Mouse (Mus musculus): ENCODE data around the gene Taok3. TPM values are rescaled to one million over a fixed set of nuclear protein-coding genes. Genes with fewer than 3 reads are reported as not detected.

The Taok3 gene
- polyA plus RNA-seq, 1 experiment = 6.6 TPM

DNA sequence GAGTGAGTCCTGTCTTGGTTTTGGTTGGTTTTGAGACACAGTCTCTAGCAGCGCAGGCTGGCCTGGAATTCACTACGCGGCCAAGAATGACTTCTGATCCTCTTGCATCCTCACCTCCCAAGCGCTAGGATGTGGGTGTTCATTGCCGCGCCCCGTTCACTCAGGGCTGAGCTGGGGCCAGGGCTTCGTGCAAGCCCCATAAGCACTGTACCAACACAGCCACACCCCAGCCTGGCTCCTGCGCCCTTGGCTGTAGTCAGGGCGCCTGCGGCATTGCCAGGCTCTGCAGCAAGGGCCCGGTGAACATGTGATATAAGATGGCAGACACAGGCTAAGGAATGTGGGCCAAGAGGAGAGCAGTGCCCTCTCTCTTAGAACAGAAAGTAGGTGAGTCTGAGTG is 149.5 kb downstream of the Taok3 start:
- Histone ChIP-seq H3K79me3 (ENCODE audit: low read depth) (no peaks in the 10 kb centered on the region), H3K4me3 (ENCODE audit: insufficient read depth, poor library complexity, severe bottlenecking) (no peak overlapping the region), H3K27me3 (ENCODE audit: control insufficient read depth, insufficient read depth, insufficient read length) (no peaks in the 10 kb centered on the region), H3K79me2 (ENCODE audit: control insufficient read depth, insufficient read depth) (no peaks in the 10 kb centered on the region), H3ac (ENCODE audit: control insufficient read depth, insufficient read length, low read depth) (no peak overlapping the region), H3K36me3 (ENCODE audit: control insufficient read depth, insufficient read depth) (no peaks in the 10 kb centered on the region)
- TF ChIP-seq USF1 (IDR thresholded peaks at IDR 0.05; ENCODE audit: low read depth) = no peak
- TF ChIP-seq FOSL1 (IDR thresholded peaks at IDR 0.05; ENCODE audit: insufficient read depth, low read length, poor library complexity, severe bottlenecking) = no peak
- no peak for TF ChIP-seq CEBPB (IDR thresholded peaks at IDR 0.05; ENCODE audit: low read depth)
- no peak for TF ChIP-seq CTCF (IDR thresholded peaks at IDR 0.05; ENCODE audit: control insufficient read depth, insufficient read depth, insufficient read length)
- no peak for TF ChIP-seq MYOG (IDR thresholded peaks at IDR 0.05; ENCODE audit: control insufficient read depth, extremely low read depth, insufficient read length)
- TF ChIP-seq MAX (IDR thresholded peaks at IDR 0.05) = no peak
- no peak for TF ChIP-seq MYOD1 (IDR thresholded peaks at IDR 0.05; ENCODE audit: control insufficient read depth, insufficient read length, low read depth)

DNA sequence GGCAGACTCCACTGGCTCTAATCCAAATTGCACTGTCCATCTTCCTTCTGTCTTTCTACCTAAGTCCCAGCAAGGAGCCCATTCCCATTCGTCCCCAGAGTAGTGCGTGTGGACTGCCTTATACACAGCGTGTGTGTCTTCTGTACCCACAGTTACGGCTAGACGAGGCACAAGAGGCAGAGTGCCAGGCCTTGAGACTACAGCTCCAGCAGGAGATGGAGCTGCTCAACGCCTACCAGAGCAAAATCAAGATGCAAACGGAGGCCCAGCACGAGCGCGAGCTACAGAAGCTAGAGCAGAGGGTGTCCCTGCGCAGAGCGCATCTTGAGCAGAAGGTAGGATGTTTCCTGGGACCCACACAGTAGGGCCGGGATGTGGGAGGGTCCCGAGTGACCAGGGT is 152.0 kb downstream of the Taok3 start:
- Histone ChIP-seq H3K36me3 (ENCODE audit: control insufficient read depth, insufficient read depth) (no peaks in the 10 kb centered on the region), H3ac (ENCODE audit: control insufficient read depth, insufficient read length, low read depth) (no peak overlapping the region), H3K4me3 (ENCODE audit: insufficient read depth, poor library complexity, severe bottlenecking) (no peak overlapping the region), H3K79me3 (ENCODE audit: low read depth) (no peaks in the 10 kb centered on the region), H3K27me3 (ENCODE audit: control insufficient read depth, insufficient read depth, insufficient read length) (no peaks in the 10 kb centered on the region), H3K79me2 (ENCODE audit: control insufficient read depth, insufficient read depth) (no peaks in the 10 kb centered on the region)
- TF ChIP-seq MYOD1 (IDR thresholded peaks at IDR 0.05; ENCODE audit: control insufficient read depth, insufficient read length, low read depth) (no peak), CTCF (IDR thresholded peaks at IDR 0.05; ENCODE audit: control insufficient read depth, insufficient read depth, insufficient read length) (no peak), FOSL1 (IDR thresholded peaks at IDR 0.05; ENCODE audit: insufficient read depth, low read length, poor library complexity, severe bottlenecking) (no peak), MYOG (IDR thresholded peaks at IDR 0.05; ENCODE audit: control insufficient read depth, extremely low read depth, insufficient read length) (no peak), MAX (IDR thresholded peaks at IDR 0.05) (no peak), USF1 (IDR thresholded peaks at IDR 0.05; ENCODE audit: low read depth) (no peak), CEBPB (IDR thresholded peaks at IDR 0.05; ENCODE audit: low read depth) (no peak)

DNA sequence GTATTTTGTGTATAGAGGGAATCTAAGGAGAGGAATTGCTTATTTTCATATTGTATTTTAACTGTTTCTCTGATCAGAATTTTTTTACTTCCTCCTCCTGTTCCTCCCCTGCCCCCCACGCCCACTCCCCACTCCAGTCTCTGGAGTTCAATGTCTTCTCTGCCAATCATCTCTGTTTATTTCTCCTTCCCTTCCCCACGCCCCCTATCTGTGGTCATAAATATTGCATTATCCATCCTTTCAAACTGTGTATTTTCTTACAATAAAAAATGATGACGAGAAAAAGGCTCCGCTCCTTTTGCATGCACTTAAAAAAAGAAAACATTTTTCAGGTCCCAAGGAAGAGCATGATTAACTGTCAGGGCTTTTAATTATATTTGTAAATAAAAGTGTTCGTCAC is 154.9 kb downstream of the Taok3 start:
- H3K79me3 ChIP-seq (ENCODE audit: low read depth) = no peaks in the 10 kb centered on the region
- TF ChIP-seq CEBPB (IDR thresholded peaks at IDR 0.05; ENCODE audit: low read depth) = no peak
- TF ChIP-seq MYOD1 (IDR thresholded peaks at IDR 0.05; ENCODE audit: control insufficient read depth, insufficient read length, low read depth) = no peak
- TF ChIP-seq USF1 (IDR thresholded peaks at IDR 0.05; ENCODE audit: low read depth) = no peak
- no peak for TF ChIP-seq MYOG (IDR thresholded peaks at IDR 0.05; ENCODE audit: control insufficient read depth, extremely low read depth, insufficient read length)
- TF ChIP-seq MAX (IDR thresholded peaks at IDR 0.05) = no peak
- TF ChIP-seq CTCF (IDR thresholded peaks at IDR 0.05; ENCODE audit: control insufficient read depth, insufficient read depth, insufficient read length) = no peak
- no peak for TF ChIP-seq FOSL1 (IDR thresholded peaks at IDR 0.05; ENCODE audit: insufficient read depth, low read length, poor library complexity, severe bottlenecking)
- H3K36me3 ChIP-seq (ENCODE audit: control insufficient read depth, insufficient read depth) = no peaks in the 10 kb centered on the region

DNA sequence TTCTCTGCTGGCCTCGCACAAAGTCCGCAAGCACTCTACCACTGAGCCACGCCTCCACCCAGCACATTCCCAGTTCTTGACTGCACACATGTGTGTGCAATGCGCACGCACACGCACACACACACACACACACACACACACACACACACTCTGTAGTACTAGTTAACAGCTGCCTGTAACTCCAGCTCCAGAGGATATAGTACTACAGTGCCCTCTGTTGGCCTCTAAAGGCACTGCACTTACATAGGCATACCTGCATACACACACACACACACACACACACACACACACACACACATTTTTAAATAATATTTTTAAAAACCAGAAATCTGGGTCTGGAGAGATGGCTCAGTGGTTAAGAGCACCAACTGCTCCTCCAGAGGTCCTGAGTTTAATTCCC is 157.9 kb downstream of the Taok3 start:
- TF ChIP-seq CEBPB (IDR thresholded peaks at IDR 0.05; ENCODE audit: low read depth) (no peak), FOSL1 (IDR thresholded peaks at IDR 0.05; ENCODE audit: insufficient read depth, low read length, poor library complexity, severe bottlenecking) (no peak), CTCF (IDR thresholded peaks at IDR 0.05; ENCODE audit: control insufficient read depth, insufficient read depth, insufficient read length) (no peak), MAX (IDR thresholded peaks at IDR 0.05) (no peak), USF1 (IDR thresholded peaks at IDR 0.05; ENCODE audit: low read depth) (no peak), MYOG (IDR thresholded peaks at IDR 0.05; ENCODE audit: control insufficient read depth, extremely low read depth, insufficient read length) (no peak), MYOD1 (IDR thresholded peaks at IDR 0.05; ENCODE audit: control insufficient read depth, insufficient read length, low read depth) (no peak)
- no peaks in the 10 kb centered on the region for H3K79me2 ChIP-seq (ENCODE audit: control insufficient read depth, insufficient read depth)
- H3ac ChIP-seq (ENCODE audit: control insufficient read depth, insufficient read length, low read depth) = no peak overlapping the region
- no peaks in the 10 kb centered on the region for H3K79me3 ChIP-seq (ENCODE audit: low read depth)
- H3K27me3 ChIP-seq (ENCODE audit: control insufficient read depth, insufficient read depth, insufficient read length) = no peaks in the 10 kb centered on the region
- peaks cover 14% of the 10 kb centered on the region for H3K36me3 ChIP-seq (ENCODE audit: control insufficient read depth, insufficient read depth)
- H3K4me3 ChIP-seq (ENCODE audit: insufficient read depth, poor library complexity, severe bottlenecking) = no peak overlapping the region

More for the DNA sequence above, 154.9 kb downstream of the Taok3 start:
- Histone ChIP-seq H3K79me2 (ENCODE audit: control insufficient read depth, insufficient read depth) (no peaks in the 10 kb centered on the region), H3K4me3 (ENCODE audit: insufficient read depth, poor library complexity, severe bottlenecking) (no peak overlapping the region), H3ac (ENCODE audit: control insufficient read depth, insufficient read length, low read depth) (no peak overlapping the region), H3K27me3 (ENCODE audit: control insufficient read depth, insufficient read depth, insufficient read length) (no peaks in the 10 kb centered on the region)

DNA sequence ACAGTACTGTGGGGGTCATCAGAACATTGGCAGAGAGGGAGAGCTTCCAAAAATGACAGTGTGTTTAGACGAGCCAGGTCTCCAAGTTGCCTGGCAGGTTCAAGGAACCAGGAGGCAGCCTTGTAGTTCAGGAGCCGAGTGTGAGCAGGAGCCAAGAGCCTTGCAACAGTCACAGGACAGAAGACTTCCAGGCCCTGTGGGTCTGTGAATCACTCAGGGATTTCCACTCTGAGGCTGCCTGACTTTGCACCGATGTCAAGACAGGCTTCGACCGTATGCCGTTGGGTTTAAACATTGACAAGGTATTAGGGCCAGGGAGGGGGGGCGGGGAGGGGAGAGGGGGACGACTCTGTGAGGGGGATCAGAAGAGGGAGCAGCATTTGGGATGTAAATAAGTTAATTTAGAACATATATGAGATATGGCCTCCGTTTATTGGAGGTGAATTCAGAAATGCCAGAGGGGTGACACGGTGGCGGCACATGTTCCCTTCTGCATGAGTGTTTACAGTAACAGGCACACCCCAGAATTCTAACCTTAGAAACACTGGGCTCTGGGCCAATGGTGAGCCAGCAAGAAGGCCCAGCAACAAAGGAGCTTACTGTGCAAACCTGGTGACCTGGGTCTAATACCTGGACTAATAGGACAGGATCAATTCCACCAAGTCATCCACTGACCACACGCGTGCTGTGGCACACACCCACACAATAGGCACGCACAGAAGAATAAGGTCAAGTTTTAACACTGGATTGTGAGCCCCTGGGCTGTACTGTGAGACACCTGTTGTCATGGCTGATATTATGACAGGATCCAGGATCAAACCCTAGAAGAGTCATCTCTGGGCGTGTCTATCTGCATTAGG is 159.1 kb downstream of the Taok3 start:
- Histone ChIP-seq H3K36me3 (ENCODE audit: control insufficient read depth, insufficient read depth) (peaks cover 20% of the 10 kb centered on the region), H3ac (ENCODE audit: control insufficient read depth, insufficient read length, low read depth) (no peak overlapping the region), H3K27me3 (ENCODE audit: control insufficient read depth, insufficient read depth, insufficient read length) (no peaks in the 10 kb centered on the region)

More for the DNA sequence above, 159.1 kb downstream of the Taok3 start:
- TF ChIP-seq CTCF (IDR thresholded peaks at IDR 0.05; ENCODE audit: control insufficient read depth, insufficient read depth, insufficient read length) = no peak
- TF ChIP-seq MAX (IDR thresholded peaks at IDR 0.05) = no peak
- TF ChIP-seq FOSL1 (IDR thresholded peaks at IDR 0.05; ENCODE audit: insufficient read depth, low read length, poor library complexity, severe bottlenecking) = no peak
- no peak for TF ChIP-seq MYOD1 (IDR thresholded peaks at IDR 0.05; ENCODE audit: control insufficient read depth, insufficient read length, low read depth)
- Histone ChIP-seq H3K79me2 (ENCODE audit: control insufficient read depth, insufficient read depth) (peaks cover 4% of the 10 kb centered on the region), H3K4me3 (ENCODE audit: insufficient read depth, poor library complexity, severe bottlenecking) (no peak overlapping the region), H3K79me3 (ENCODE audit: low read depth) (peaks cover 1% of the 10 kb centered on the region)
